Mouse (Mus musculus) embryonic facial prominence, embryonic 11.5 days (tissue): ENCODE data around the gene Megf9. TPM values are rescaled to one million over a fixed set of nuclear protein-coding genes. Genes with fewer than 3 reads are reported as not detected.

Source experiments
- ATAC-seq: fragments of 200-750 bp; cut with Nextera tagmentation; replicated peaks from 2 replicates; pipeline ENCODE4 v1.8.0; 2017; ENCODE audit warnings: low read depth; ENCODE audit not compliant: insufficient number of reproducible peaks, low FRiP score, low TSS enrichment
- DNase-seq: peaks from one replicate; pipeline ENCODE4 v3.0.0-alpha.2; 2015; ENCODE audit warnings: low spot score
- H3K27ac ChIP-seq: fragments of 300-500 bp; sonication (generic); replicated peaks from 2 replicates; pipeline ENCODE4 v1.5.1; 2014; ENCODE audit warnings: mild to moderate bottlenecking, low read depth, low read length, control low read depth
- H3K27me3 ChIP-seq: fragments of 300-500 bp; sonication (generic); 2 replicates; pipeline ENCODE4 v1.6.1; 2014; ENCODE audit warnings: mild to moderate bottlenecking, low read length, moderate library complexity, mixed read lengths; ENCODE audit not compliant: control insufficient read depth, insufficient read depth
- H3K36me3 ChIP-seq: fragments of 300-500 bp; sonication (generic); replicated peaks from 2 replicates; pipeline ENCODE4 v1.6.1; 2014; ENCODE audit warnings: low read depth, mild to moderate bottlenecking, low read length, moderate library complexity, mixed read lengths; ENCODE audit not compliant: control insufficient read depth, insufficient read depth
- H3K4me1 ChIP-seq: fragments of 300-500 bp; sonication (generic); 2 replicates; pipeline ENCODE4 v1.6.1; 2014; ENCODE audit warnings: low read length, mixed read lengths; ENCODE audit not compliant: control insufficient read depth, insufficient read depth
- H3K4me2 ChIP-seq: fragments of 300-500 bp; sonication (generic); 2 replicates; pipeline ENCODE4 v1.6.1; 2014; ENCODE audit warnings: low read depth, mild to moderate bottlenecking, control low read depth, low read length, moderate library complexity
- H3K4me3 ChIP-seq: fragments of 300-500 bp; sonication (generic); 2 replicates; pipeline ENCODE4 v1.5.1; 2014; ENCODE audit warnings: low read depth, low read length, control low read depth
- H3K9ac ChIP-seq: fragments of 300-500 bp; sonication (generic); replicated peaks from 2 replicates; pipeline ENCODE4 v1.6.1; 2014; ENCODE audit warnings: mild to moderate bottlenecking, control low read depth, low read length
- H3K9me3 ChIP-seq: fragments of 300-500 bp; sonication (generic); replicated peaks from 2 replicates; pipeline ENCODE4 v1.6.1; 2016; ENCODE audit warnings: mild to moderate bottlenecking, low read length, inconsistent platforms, mixed read lengths; ENCODE audit not compliant: control insufficient read depth
- WGBS: fragments of 180-500 bp; shearing (Covaris S2); extraction: QIAGEN DNeasy Blood & Tissue Kit; methylation state at CpG from one replicate; pipeline ENCODE4 v1.1.7; 2014; 5-methylcytosine and 5-hydroxymethylcytosine counted together
- polyA plus RNA-seq: library from polyadenylated mRNA; unstranded; fragments of >200 nt; fragmentation: Nextera tagmentation; extraction: Ambion mirVana; gene quantifications from 2 replicates; pipeline ENCODE4 v1.2.1, GENCODE M21; 2014

The Megf9 gene
- polyA plus RNA-seq, 1 experiment from 2014 or later = 18.4 TPM

GRCm38 (mm10) chr4:70547411-70548148 lies 12.8 kb upstream of the Megf9 start:
- 88% methylated on average over 8 of the region's 8 CpGs for WGBS
- no peaks in the 10 kb centered on the region for H3K27me3 ChIP-seq
- no peak overlapping the region for H3K4me2 ChIP-seq
- ATAC-seq (no peak), DNase-seq (no peak)
- H3K27ac ChIP-seq = no peak overlapping the region
- no peaks in the 10 kb centered on the region for H3K36me3 ChIP-seq
- H3K9me3 ChIP-seq = no peaks in the 10 kb centered on the region
- no peak overlapping the region for H3K4me3 ChIP-seq
- H3K4me1 ChIP-seq = no peaks in the 10 kb centered on the region
- no peak overlapping the region for H3K9ac ChIP-seq

- H3K27ac ChIP-seq = no peak overlapping the region
- H3K27me3 ChIP-seq = no peaks in the 10 kb centered on the region
- ATAC-seq (no peak), DNase-seq (no peak)
- no peak overlapping the region for H3K4me2 ChIP-seq
- no peaks in the 10 kb centered on the region for H3K36me3 ChIP-seq
- WGBS = 75% methylated on average over 2 of the region's 2 CpGs
- no peaks in the 10 kb centered on the region for H3K9me3 ChIP-seq
- no peaks in the 10 kb centered on the region for H3K4me1 ChIP-seq
- H3K4me3 ChIP-seq = no peak overlapping the region
- no peak overlapping the region for H3K9ac ChIP-seq
Observed at GRCm38 (mm10) chr4:70545869-70546542, 11.2 kb upstream of the Megf9 start.

GRCm38 (mm10) chr4:70544390-70544789 lies 9.6 kb upstream of the Megf9 start:
- Histone ChIP-seq H3K27ac (no peak overlapping the region), H3K36me3 (no peaks in the 10 kb centered on the region), H3K4me3 (no peak overlapping the region), H3K9ac (no peak overlapping the region), H3K9me3 (no peaks in the 10 kb centered on the region), H3K4me1 (no peaks in the 10 kb centered on the region), H3K4me2 (no peak overlapping the region), H3K27me3 (no peaks in the 10 kb centered on the region)
- 56% methylated on average over 3 of the region's 3 CpGs for WGBS
- DNase-seq (no peak), ATAC-seq (no peak)

- ATAC-seq = no peak
- Histone ChIP-seq H3K4me3 (no peak overlapping the region), H3K36me3 (no peaks in the 10 kb centered on the region), H3K27ac (no peak overlapping the region), H3K4me2 (no peak overlapping the region), H3K9me3 (no peaks in the 10 kb centered on the region), H3K4me1 (no peaks in the 10 kb centered on the region), H3K9ac (no peak overlapping the region), H3K27me3 (no peaks in the 10 kb centered on the region)
- DNase-seq = no peak
- 28% methylated on average over 2 of the region's 2 CpGs for WGBS
Observed at GRCm38 (mm10) chr4:70542387-70542786, 7.6 kb upstream of the Megf9 start.

GRCm38 (mm10) chr4:70540743-70541142 lies 5.9 kb upstream of the Megf9 start:
- H3K36me3 ChIP-seq = no peaks in the 10 kb centered on the region
- DNase-seq (no peak), ATAC-seq (no peak)
- H3K9ac ChIP-seq = no peak overlapping the region
- H3K4me1 ChIP-seq = no peaks in the 10 kb centered on the region
- H3K9me3 ChIP-seq = no peaks in the 10 kb centered on the region
- 76% methylated on average over 6 of the region's 6 CpGs for WGBS
- no peak overlapping the region for H3K27ac ChIP-seq
- H3K27me3 ChIP-seq = no peaks in the 10 kb centered on the region
- H3K4me3 ChIP-seq = no peak overlapping the region
- H3K4me2 ChIP-seq = no peak overlapping the region

- Histone ChIP-seq H3K9ac (no peak overlapping the region), H3K4me3 (no peak overlapping the region), H3K27ac (no peak overlapping the region), H3K9me3 (no peaks in the 10 kb centered on the region), H3K36me3 (no peaks in the 10 kb centered on the region), H3K4me2 (no peak overlapping the region), H3K27me3 (no peaks in the 10 kb centered on the region), H3K4me1 (no peaks in the 10 kb centered on the region)
- ATAC-seq (no peak), DNase-seq (peak; percentile 10)
- WGBS = 8% methylated on average over 2 of the region's 2 CpGs
Observed at GRCm38 (mm10) chr4:70536661-70537580, 2.1 kb upstream of the Megf9 start.

- Histone ChIP-seq H3K27me3 (no peaks in the 10 kb centered on the region), H3K36me3 (no peaks in the 10 kb centered on the region), H3K9me3 (no peaks in the 10 kb centered on the region), H3K4me2 (peak overlapping the region; percentile 77), H3K4me1 (no peaks in the 10 kb centered on the region), H3K4me3 (peak overlapping the region; percentile 87), H3K27ac (peak overlapping the region; percentile 93), H3K9ac (peak overlapping the region; percentile 99)
- ATAC-seq = no peak; the same call in 1 of the 2 replicates
- WGBS = 15% methylated on average over 7 of the region's 7 CpGs
- DNase-seq = peak; percentile 45
Observed at GRCm38 (mm10) chr4:70535711-70536311, 1.0 kb upstream of the Megf9 start.
